Mouse (Mus musculus): ENCODE results near the gene Ldhal6b.

DNA sequence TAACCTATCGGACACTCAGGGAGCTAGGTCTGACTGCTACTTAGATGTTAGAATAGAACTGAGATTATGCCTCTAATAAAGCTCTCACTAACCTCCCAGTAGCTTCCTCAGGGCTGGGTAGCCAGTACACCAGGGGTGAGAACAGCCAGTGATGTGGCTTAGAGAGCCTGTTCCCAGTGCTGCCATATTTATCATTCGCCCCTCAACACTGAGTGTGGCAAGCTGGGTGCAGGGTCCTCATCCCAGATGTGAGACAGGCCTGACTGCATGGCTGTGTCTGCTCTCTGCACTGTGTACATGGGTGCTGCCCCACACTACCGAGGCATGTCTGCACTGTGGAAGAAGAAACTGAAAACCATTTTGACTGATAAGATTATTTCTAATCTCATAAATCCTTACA lies 4.5 kb downstream of the Ldhal6b start:
- TF ChIP-seq CTCF (IDR thresholded peaks at IDR 0.05; ENCODE audit: low read depth, low read length): no peak
- no peak for TF ChIP-seq POLR2A (IDR thresholded peaks at IDR 0.05; ENCODE audit: insufficient read depth, low read length)

Measured in ES-Bruce4 (cell line).